Mouse (Mus musculus): Measurements from ENCODE around the gene Casz1.

DNA sequence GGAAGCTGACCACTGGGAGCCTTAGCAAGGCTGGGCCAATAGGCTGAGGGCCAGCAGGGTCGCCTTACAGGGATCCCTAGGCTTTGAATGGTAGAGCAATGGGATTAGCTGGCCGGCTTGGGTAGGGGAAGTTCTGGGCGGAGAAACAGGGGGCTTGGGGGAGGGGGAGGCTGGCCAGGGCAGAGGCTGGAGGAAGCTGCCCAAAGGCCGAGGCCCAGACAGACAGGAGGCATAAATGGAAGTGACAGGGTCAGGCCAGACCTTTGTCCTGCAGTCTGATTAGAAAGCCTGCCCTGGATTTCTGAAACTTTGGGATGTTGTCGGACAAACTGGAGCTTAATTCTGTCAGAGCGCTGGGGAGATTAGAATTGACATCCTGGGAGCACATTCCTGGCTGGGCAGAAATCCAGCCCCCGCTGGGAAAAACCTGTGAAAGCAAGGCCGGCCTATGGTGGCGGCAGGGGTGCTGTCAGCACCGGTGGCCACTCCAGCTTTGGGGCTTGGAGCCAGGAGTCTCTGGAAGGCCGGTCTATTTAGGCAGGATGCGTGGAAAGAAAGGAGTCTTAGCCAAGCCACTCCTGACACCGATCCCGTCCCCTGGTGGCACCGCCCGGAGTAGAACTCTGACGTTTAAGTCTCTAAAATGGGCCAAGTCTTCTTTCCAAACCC is 76.9 kb downstream of the Casz1 start:
- TF ChIP-seq CTCF (IDR thresholded peaks at IDR 0.05; ENCODE audit: low read depth, low read length): no peak
- no peak for TF ChIP-seq POLR2A (IDR thresholded peaks at IDR 0.05; ENCODE audit: borderline replicate concordance, low read depth, low read length)
